Mouse (Mus musculus) hindbrain, embryonic 16.5 days (tissue): ENCODE results near the gene Evpl. TPM values are rescaled to one million over a fixed set of nuclear protein-coding genes. Genes with fewer than 3 reads are reported as not detected.

Experiments
- ATAC-seq: fragments of 200-750 bp; cut with Nextera tagmentation; 2 replicates; pipeline ENCODE4 v1.8.0; 2017; ENCODE audit warnings: moderate TSS enrichment, moderate library complexity
- H3K27ac ChIP-seq: fragments of 300-500 bp; sonication (generic); 2 replicates; pipeline ENCODE4 v1.5.1; 2014; ENCODE audit warnings: low read depth, mild to moderate bottlenecking, control low read depth, low read length, moderate library complexity
- H3K27me3 ChIP-seq: fragments of 300-500 bp; sonication (generic); replicated peaks from 2 replicates; pipeline ENCODE4 v1.6.1; 2014; ENCODE audit warnings: low read length; ENCODE audit not compliant: control insufficient read depth, insufficient read depth
- H3K36me3 ChIP-seq: fragments of 300-500 bp; sonication (generic); 2 replicates; pipeline ENCODE4 v1.6.1; 2014; ENCODE audit warnings: mild to moderate bottlenecking, low read length, moderate library complexity, mixed read lengths; ENCODE audit not compliant: control insufficient read depth, insufficient read depth
- H3K4me1 ChIP-seq: fragments of 300-500 bp; sonication (generic); 2 replicates; pipeline ENCODE4 v1.6.1; 2014; ENCODE audit warnings: low read depth, low read length; ENCODE audit not compliant: control insufficient read depth, insufficient read depth
- H3K4me2 ChIP-seq: fragments of 300-500 bp; sonication (generic); 2 replicates; pipeline ENCODE4 v1.6.1; 2014; ENCODE audit warnings: mild to moderate bottlenecking, low read length, control low read depth, moderate library complexity
- H3K4me3 ChIP-seq: fragments of 300-500 bp; sonication (generic); 2 replicates; pipeline ENCODE4 v1.5.1; 2014; ENCODE audit warnings: mild to moderate bottlenecking, low read length, control low read depth, moderate library complexity
- H3K9ac ChIP-seq: fragments of 300-500 bp; sonication (generic); 2 replicates; pipeline ENCODE4 v1.6.1; 2014; ENCODE audit warnings: low read depth, mild to moderate bottlenecking, control low read depth, low read length, moderate library complexity
- H3K9me3 ChIP-seq: fragments of 300-500 bp; sonication (generic); 2 replicates; pipeline ENCODE4 v1.6.1; 2014; ENCODE audit warnings: mild to moderate bottlenecking, low read length, moderate library complexity; ENCODE audit not compliant: control insufficient read depth
- WGBS: fragments of 180-500 bp; shearing (Covaris S2); extraction: QIAGEN DNeasy Blood & Tissue Kit; methylation state at CpG from one replicate; pipeline ENCODE4 v1.1.7; 2014; 5-methylcytosine and 5-hydroxymethylcytosine counted together
- polyA plus RNA-seq: library from polyadenylated mRNA; unstranded; fragments of >200 nt; fragmentation: Nextera tagmentation; extraction: Ambion mirVana; gene quantifications from 2 replicates; pipeline ENCODE4 v1.2.1, GENCODE M21; 2015

Evpl gene
- 1.1 and 1.2 TPM in 2 replicates for polyA plus RNA-seq

GRCm38 (mm10) chr11:116237742-116238395 is at the start of gene Evpl:
Gene Evpl, minus strand, starts transcription at chr11:116238077.
- Histone ChIP-seq H3K4me3 (no peak within 1 kb of the TSS), H3K9ac (peak within 1 kb of the TSS; percentile 27; the same call in 1 of the 2 replicates), H3K27me3 (peaks cover 15% of the 10 kb centered on the region), H3K4me1 (no peaks in the 10 kb centered on the region), H3K4me2 (0 out of 2 replicates have a peak within 1 kb of the TSS, but pooled peaks have one; percentile 17), H3K9me3 (no peaks in the 10 kb centered on the region), H3K36me3 (no peaks in the 10 kb centered on the region), H3K27ac (no peak within 1 kb of the TSS)
- ATAC-seq, result no peak; the same call in 1 of the 2 replicates
- WGBS, result 14% methylated on average over 22 of the region's 31 CpGs

- peaks cover 31% of the 10 kb centered on the region for H3K36me3 ChIP-seq
- H3K9ac ChIP-seq, result no peak overlapping the region
- no peak overlapping the region for H3K4me3 ChIP-seq
- WGBS, result 71% methylated on average over 5 of the region's 5 CpGs
- peaks cover 14% of the 10 kb centered on the region for H3K27me3 ChIP-seq
- no peak overlapping the region for H3K4me2 ChIP-seq
- no peak overlapping the region for H3K27ac ChIP-seq
- H3K4me1 ChIP-seq, result peaks cover 6% of the 10 kb centered on the region; the same call in 1 of the 2 replicates
- ATAC-seq, result no peak
- no peaks in the 10 kb centered on the region for H3K9me3 ChIP-seq
These were observed 49.5 kb upstream of the Evpl start for GRCm38 (mm10) chr11:116287351-116287750.

GRCm38 (mm10) chr11:116285770-116286191 is 47.9 kb upstream of the Evpl start:
- Histone ChIP-seq H3K4me1 (peaks cover 17% of the 10 kb centered on the region), H3K27ac (no peak overlapping the region; the same call in 1 of the 2 replicates), H3K9ac (no peak overlapping the region), H3K4me3 (no peak overlapping the region), H3K9me3 (no peaks in the 10 kb centered on the region), H3K4me2 (no peak overlapping the region), H3K36me3 (peaks cover 22% of the 10 kb centered on the region; the same call in 1 of the 2 replicates), H3K27me3 (peaks cover 24% of the 10 kb centered on the region)
- 62% methylated on average over 7 of the region's 7 CpGs for WGBS
- no peak for ATAC-seq

- peaks cover 17% of the 10 kb centered on the region for H3K4me1 ChIP-seq
- no peak overlapping the region for H3K4me2 ChIP-seq
- no peak overlapping the region for H3K27ac ChIP-seq
- WGBS, result 61% methylated on average over 6 of the region's 6 CpGs
- no peaks in the 10 kb centered on the region for H3K9me3 ChIP-seq
- H3K36me3 ChIP-seq, result peaks cover 13% of the 10 kb centered on the region; the same call in 1 of the 2 replicates
- ATAC-seq, result no peak
- no peak overlapping the region for H3K4me3 ChIP-seq
- H3K9ac ChIP-seq, result no peak overlapping the region
- H3K27me3 ChIP-seq, result peaks cover 36% of the 10 kb centered on the region
These were observed 46.1 kb upstream of the Evpl start for GRCm38 (mm10) chr11:116283982-116284381.

GRCm38 (mm10) chr11:116282912-116283521 is 45.1 kb upstream of the Evpl start:
- 0 out of 2 replicates have a peak, but pooled peaks have one; percentile 23 for ATAC-seq
- H3K4me1 ChIP-seq, result peaks cover 17% of the 10 kb centered on the region
- H3K9me3 ChIP-seq, result no peaks in the 10 kb centered on the region
- no peak overlapping the region for H3K4me3 ChIP-seq
- H3K27ac ChIP-seq, result no peak overlapping the region
- peak overlapping the region; percentile 37 for H3K4me2 ChIP-seq
- 11% methylated on average over 48 of the region's 48 CpGs for WGBS
- peaks cover 36% of the 10 kb centered on the region for H3K27me3 ChIP-seq
- H3K36me3 ChIP-seq, result peaks cover 4% of the 10 kb centered on the region; the same call in 1 of the 2 replicates
- H3K9ac ChIP-seq, result no peak overlapping the region

- Histone ChIP-seq H3K4me2 (peak overlapping the region; percentile 62), H3K4me1 (peaks cover 17% of the 10 kb centered on the region), H3K27ac (no peak overlapping the region), H3K9me3 (no peaks in the 10 kb centered on the region), H3K4me3 (peak overlapping the region; percentile 37), H3K36me3 (no peaks in the 10 kb centered on the region), H3K27me3 (peaks cover 36% of the 10 kb centered on the region), H3K9ac (no peak overlapping the region)
- ATAC-seq, result no peak
- 2% methylated on average over 11 of the region's 11 CpGs for WGBS
These were observed 44.2 kb upstream of the Evpl start for GRCm38 (mm10) chr11:116282089-116282488.

GRCm38 (mm10) chr11:116281671-116282070 is 43.8 kb upstream of the Evpl start:
- 2% methylated on average over 18 of the region's 18 CpGs for WGBS
- peaks cover 36% of the 10 kb centered on the region for H3K27me3 ChIP-seq
- ATAC-seq, result no peak

GRCm38 (mm10) chr11:116280751-116281663 is 43.1 kb upstream of the Evpl start, which contains the start of gene Galr2:
Gene Galr2, plus strand, starts transcription at chr11:116280939.
- Histone ChIP-seq H3K4me2 (peak within 1 kb of the TSS; percentile 62), H3K27ac (no peak within 1 kb of the TSS), H3K9ac (peak within 1 kb of the TSS; percentile 60), H3K9me3 (no peaks in the 10 kb centered on the region), H3K27me3 (peaks cover 36% of the 10 kb centered on the region), H3K4me1 (peaks cover 17% of the 10 kb centered on the region), H3K4me3 (peak within 1 kb of the TSS; percentile 37), H3K36me3 (no peaks in the 10 kb centered on the region)
- 6% methylated on average over 48 of the region's 48 CpGs for WGBS
- ATAC-seq, result no peak

More at GRCm38 (mm10) chr11:116281671-116282070, 43.8 kb upstream of the Evpl start:
- Histone ChIP-seq H3K4me3 (peak overlapping the region; percentile 37), H3K27ac (no peak overlapping the region), H3K4me2 (peak overlapping the region; percentile 62), H3K36me3 (no peaks in the 10 kb centered on the region), H3K9ac (peak overlapping the region; percentile 60), H3K9me3 (no peaks in the 10 kb centered on the region), H3K4me1 (peaks cover 17% of the 10 kb centered on the region)
